Mouse (Mus musculus): ENCODE data around the gene Polr2b.

DNA sequence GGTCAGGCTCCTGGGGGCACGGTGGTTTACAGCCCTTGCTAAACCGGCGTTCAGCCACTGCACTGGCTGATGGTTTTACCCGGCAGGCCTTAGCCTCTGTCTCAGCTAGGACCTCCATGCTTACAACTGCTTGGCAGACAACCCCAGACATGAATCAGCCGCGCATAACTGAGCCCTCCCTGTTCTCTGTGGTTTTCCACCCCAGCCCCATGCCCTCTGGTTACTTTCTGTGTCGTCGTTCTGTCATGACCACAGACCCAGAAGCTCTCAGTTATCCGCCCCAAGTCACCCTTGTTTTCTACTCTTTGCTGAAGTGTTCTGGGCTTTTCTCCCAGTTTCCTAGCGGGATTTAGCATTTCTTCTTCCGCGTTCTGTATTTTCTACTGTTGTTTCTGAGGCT lies 57.7 kb downstream of the Polr2b start:
- TF ChIP-seq CTCF (conservative IDR thresholded peaks at IDR 0.05; ENCODE audit: insufficient read depth, insufficient read length, low read depth, low read length) (no peak), POLR2A (IDR thresholded peaks at IDR 0.05; ENCODE audit: low read depth, low read length) (no peak)

All from kidney, adult 2 months (tissue).